Mouse (Mus musculus) intestine, embryonic 16.5 days (tissue): ENCODE data around the gene Thada. TPM values are rescaled to one million over a fixed set of nuclear protein-coding genes. Genes with fewer than 3 reads are reported as not detected.
"Not testable (repeated sequence)": the region's sequence is repeated elsewhere in the genome, so short reads cannot be mapped to it uniquely, and the experiment has no call there.

Experiments used
- ATAC-seq: fragments of 200-750 bp; cut with Nextera tagmentation; 2 replicates; pipeline ENCODE4 v1.8.0; 2017; ENCODE audit warnings: moderate TSS enrichment, moderate library complexity
- H3K27ac ChIP-seq: fragments of 300-500 bp; sonication (generic); 2 replicates; pipeline ENCODE4 v1.5.1; 2014; ENCODE audit warnings: mild to moderate bottlenecking, low read length
- H3K27me3 ChIP-seq: fragments of 300-500 bp; sonication (generic); replicated peaks from 2 replicates; pipeline ENCODE4 v1.6.1; 2014; ENCODE audit warnings: low read length, control low read depth, mixed read lengths; ENCODE audit not compliant: control insufficient read depth, insufficient read depth
- H3K36me3 ChIP-seq: fragments of 300-500 bp; sonication (generic); 2 replicates; pipeline ENCODE4 v1.6.1; 2014; ENCODE audit warnings: low read length, control low read depth; ENCODE audit not compliant: control insufficient read depth, insufficient read depth
- H3K4me1 ChIP-seq: fragments of 300-500 bp; sonication (generic); 2 replicates; pipeline ENCODE4 v1.6.1; 2014; ENCODE audit warnings: low read length, control low read depth, mixed read lengths; ENCODE audit not compliant: control insufficient read depth, insufficient read depth
- H3K4me2 ChIP-seq: fragments of 300-500 bp; sonication (generic); 2 replicates; pipeline ENCODE4 v1.6.1; 2014; ENCODE audit warnings: low read depth, low read length, control low read depth
- H3K4me3 ChIP-seq: fragments of 300-500 bp; sonication (generic); 2 replicates; pipeline ENCODE4 v1.5.1; 2014; ENCODE audit warnings: mild to moderate bottlenecking, low read length
- H3K9ac ChIP-seq: fragments of 300-500 bp; sonication (generic); 2 replicates; pipeline ENCODE4 v1.6.1; 2014; ENCODE audit warnings: low read depth, low read length
- H3K9me3 ChIP-seq: fragments of 300-500 bp; sonication (generic); 2 replicates; pipeline ENCODE4 v1.6.1; 2016; ENCODE audit warnings: low read length, control low read depth; ENCODE audit not compliant: control insufficient read depth
- WGBS: fragments of 180-500 bp; shearing (Covaris S2); extraction: QIAGEN DNeasy Blood & Tissue Kit; methylation state at CpG from one replicate; pipeline ENCODE4 v1.1.7; 2014; 5-methylcytosine and 5-hydroxymethylcytosine counted together
- polyA plus RNA-seq: library from polyadenylated mRNA; unstranded; fragments of >200 nt; fragmentation: Nextera tagmentation; extraction: Ambion mirVana; gene quantifications from 2 replicates; pipeline ENCODE4 v1.2.1, GENCODE M21; 2015

The Thada gene
- polyA plus RNA-seq, 1 experiment from 2014 or later = 5.3 TPM

DNA sequence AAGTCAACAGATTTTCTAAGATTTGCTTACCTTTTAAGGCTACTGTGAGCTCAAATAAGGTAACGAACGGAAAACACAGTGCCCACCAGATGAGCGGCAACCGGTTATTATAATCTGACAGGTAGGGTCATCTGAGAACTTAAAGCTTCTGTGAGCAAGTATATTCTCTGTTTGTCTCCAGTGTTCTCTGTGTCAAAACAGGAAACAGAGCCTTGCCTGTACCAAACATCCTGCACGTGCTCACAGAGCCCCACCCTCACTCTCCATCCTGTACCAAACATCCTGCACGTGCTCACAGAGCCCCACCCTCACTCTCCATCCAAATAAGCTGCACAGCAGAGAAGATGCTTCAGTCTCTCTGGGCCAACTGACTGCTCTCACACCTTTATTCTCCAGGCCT is 152.5 kb downstream of the Thada start:
- 66% methylated on average over 6 of the region's 6 CpGs for WGBS
- no peaks in the 10 kb centered on the region for H3K4me1 ChIP-seq
- H3K27ac ChIP-seq = no peak overlapping the region
- no peak overlapping the region for H3K9ac ChIP-seq
- ATAC-seq = no peak
- no peaks in the 10 kb centered on the region for H3K27me3 ChIP-seq
- H3K4me3 ChIP-seq = no peak overlapping the region
- 0 out of 2 replicates have a peak, but pooled peaks cover 2% of the 10 kb centered on the region for H3K36me3 ChIP-seq
- no peaks in the 10 kb centered on the region for H3K9me3 ChIP-seq
- H3K4me2 ChIP-seq = no peak overlapping the region

DNA sequence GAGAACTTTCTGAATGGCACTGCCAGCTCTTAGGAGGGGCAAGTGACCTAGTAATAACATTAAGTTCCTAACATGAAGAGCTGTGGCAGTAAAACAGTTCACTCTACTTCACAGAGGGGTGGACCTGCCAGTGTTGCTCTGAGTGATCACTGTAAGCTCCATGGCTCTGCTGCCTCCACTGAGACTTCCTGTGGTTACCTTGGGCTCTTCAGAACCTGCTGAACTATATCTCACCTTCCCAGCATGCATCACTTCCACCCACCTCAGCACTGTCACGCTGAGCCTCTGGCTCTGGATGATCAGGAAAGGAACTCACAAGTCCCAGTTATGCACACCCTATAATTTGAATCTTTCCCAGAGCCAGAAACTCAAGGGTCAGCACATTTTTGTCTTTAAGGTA is 159.9 kb downstream of the Thada start:
- Histone ChIP-seq H3K4me3 (no peak overlapping the region), H3K9me3 (no peaks in the 10 kb centered on the region), H3K27ac (no peak overlapping the region), H3K36me3 (0 out of 2 replicates have a peak, but pooled peaks cover 2% of the 10 kb centered on the region), H3K4me2 (no peak overlapping the region), H3K4me1 (no peaks in the 10 kb centered on the region), H3K27me3 (no peaks in the 10 kb centered on the region), H3K9ac (no peak overlapping the region)
- 77% methylated on average over 1 of the region's 1 CpGs for WGBS
- no peak for ATAC-seq

DNA sequence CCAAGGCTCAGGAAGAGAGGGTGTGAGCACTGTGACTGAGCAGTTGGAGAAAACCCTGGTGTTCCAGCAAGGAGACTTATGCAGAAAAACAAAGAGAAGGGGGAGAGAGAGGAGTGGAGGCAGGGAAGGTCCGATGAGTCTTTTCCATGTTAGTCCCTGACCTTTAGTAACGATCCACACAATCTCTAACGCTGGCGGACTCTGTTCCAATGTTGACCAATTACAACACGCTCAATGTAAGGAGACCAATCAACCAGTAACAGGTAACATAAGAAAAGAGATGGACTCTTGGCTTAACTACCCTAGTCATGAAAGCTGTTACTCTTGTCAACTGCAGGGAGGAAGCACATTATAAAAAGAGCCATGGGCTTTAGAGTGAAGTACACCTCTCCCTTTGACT is 160.9 kb downstream of the Thada start:
- Histone ChIP-seq H3K27ac (no peak overlapping the region), H3K4me1 (no peaks in the 10 kb centered on the region), H3K36me3 (0 out of 2 replicates have a peak, but pooled peaks cover 2% of the 10 kb centered on the region), H3K9me3 (no peaks in the 10 kb centered on the region), H3K4me3 (no peak overlapping the region), H3K27me3 (no peaks in the 10 kb centered on the region), H3K4me2 (no peak overlapping the region), H3K9ac (no peak overlapping the region)
- ATAC-seq = no peak
- WGBS = 86% methylated on average over 5 of the region's 5 CpGs

DNA sequence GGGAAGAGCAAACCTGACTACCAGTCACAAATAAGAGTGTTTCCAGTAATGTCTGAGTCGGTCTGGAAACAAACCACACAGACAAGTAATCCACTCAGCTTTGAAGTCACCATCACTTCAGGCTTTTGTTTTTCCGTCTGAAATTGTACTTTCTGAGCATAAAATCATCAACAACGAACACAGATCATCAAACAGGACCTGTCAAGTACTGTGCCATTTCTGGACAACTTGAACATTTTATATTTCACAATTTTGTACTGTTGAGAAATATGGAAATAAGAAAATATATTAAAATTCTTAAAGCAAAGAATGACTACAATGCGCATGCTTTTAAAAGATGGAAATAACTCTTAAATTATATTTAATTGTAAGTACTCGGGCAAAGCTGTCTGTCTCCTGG is 161.9 kb downstream of the Thada start:
- Histone ChIP-seq H3K27ac (no peak overlapping the region), H3K4me1 (no peaks in the 10 kb centered on the region; the same call in 1 of the 2 replicates), H3K4me2 (no peak overlapping the region), H3K4me3 (no peak overlapping the region), H3K27me3 (no peaks in the 10 kb centered on the region), H3K9me3 (no peaks in the 10 kb centered on the region), H3K36me3 (0 out of 2 replicates have a peak, but pooled peaks cover 2% of the 10 kb centered on the region), H3K9ac (no peak overlapping the region)
- WGBS = 80% methylated on average over 5 of the region's 5 CpGs
- ATAC-seq = no peak

DNA sequence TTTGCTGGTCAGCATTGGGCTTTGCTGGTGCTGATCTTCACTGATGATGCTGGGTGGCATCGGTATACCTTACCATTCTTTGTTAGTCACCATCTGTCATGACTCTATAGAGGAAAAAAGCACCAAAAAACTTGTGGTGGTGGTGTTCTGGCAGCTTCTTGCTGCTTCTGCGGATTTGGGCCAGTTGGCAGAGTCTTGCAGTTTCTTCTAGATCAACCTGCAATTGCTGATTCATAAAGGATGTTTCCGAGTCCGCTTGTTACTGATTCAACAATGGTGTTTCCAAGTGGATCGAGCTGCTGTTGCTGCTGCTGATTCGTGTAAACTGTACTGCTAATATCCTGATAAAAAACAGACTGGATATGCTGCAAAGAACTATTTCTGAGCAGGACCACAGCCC is 168.0 kb downstream of the Thada start:
- Histone ChIP-seq H3K27me3 (no peaks in the 10 kb centered on the region), H3K27ac (no peak overlapping the region), H3K9ac (no peak overlapping the region), H3K4me2 (no peak overlapping the region), H3K4me1 (no peaks in the 10 kb centered on the region; the same call in 1 of the 2 replicates), H3K36me3 (no peaks in the 10 kb centered on the region), H3K4me3 (no peak overlapping the region), H3K9me3 (no peaks in the 10 kb centered on the region)
- WGBS = 90% methylated on average over 6 of the region's 6 CpGs
- ATAC-seq = no peak

DNA sequence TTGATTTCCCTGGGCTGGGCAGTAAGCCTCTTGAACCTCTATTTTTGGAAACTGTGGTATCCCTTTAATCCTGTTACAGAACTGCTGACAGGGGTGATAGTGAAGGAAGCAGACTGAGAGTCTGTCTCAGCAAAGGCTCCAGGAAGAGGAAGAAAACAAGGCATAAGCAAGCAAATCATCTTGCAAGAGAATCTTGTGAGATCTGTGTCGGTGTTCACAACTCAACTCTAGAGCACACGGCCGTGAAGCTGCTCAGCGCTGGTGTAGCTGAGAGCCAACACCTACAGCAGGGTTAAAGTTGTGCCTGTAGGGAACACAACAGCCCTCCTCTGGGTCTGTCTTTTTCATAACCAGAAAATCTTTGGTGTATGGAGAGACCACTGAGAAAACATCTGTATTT is 172.8 kb downstream of the Thada start:
- WGBS = 75% methylated on average over 4 of the region's 4 CpGs

DNA sequence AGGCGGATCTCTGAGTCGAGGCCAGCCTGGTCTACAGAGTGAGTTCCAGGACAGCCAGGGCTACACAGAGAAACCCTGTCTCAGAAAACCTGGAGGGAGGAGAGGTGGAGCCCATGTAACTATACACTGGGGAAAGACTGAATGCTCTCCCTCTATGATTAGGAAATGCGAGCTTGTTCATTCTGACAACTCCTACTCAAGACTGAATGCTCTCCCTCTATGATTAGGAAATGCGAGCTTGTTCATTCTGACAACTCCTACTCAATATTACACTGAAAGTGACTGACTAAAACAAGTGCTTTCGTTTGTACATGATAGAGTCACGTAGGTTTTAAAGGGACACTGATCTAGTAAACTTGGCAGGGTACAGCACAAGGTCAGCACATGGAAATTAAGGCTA is 174.8 kb downstream of the Thada start:
- not testable (repeated sequence) for H3K4me1 ChIP-seq, H3K4me3 ChIP-seq, H3K27me3 ChIP-seq, H3K36me3 ChIP-seq, ATAC-seq, H3K4me2 ChIP-seq, H3K9ac ChIP-seq, H3K27ac ChIP-seq, H3K9me3 ChIP-seq
- 90% methylated on average over 6 of the region's 6 CpGs for WGBS

More for the DNA sequence above, 172.8 kb downstream of the Thada start:
- no peak for ATAC-seq
- H3K4me1 ChIP-seq = no peaks in the 10 kb centered on the region
- no peak overlapping the region for H3K9ac ChIP-seq
- no peak overlapping the region for H3K4me2 ChIP-seq
- H3K27me3 ChIP-seq = no peaks in the 10 kb centered on the region
- H3K27ac ChIP-seq = no peak overlapping the region
- H3K4me3 ChIP-seq = no peak overlapping the region
- H3K9me3 ChIP-seq = no peaks in the 10 kb centered on the region
- no peaks in the 10 kb centered on the region for H3K36me3 ChIP-seq

DNA sequence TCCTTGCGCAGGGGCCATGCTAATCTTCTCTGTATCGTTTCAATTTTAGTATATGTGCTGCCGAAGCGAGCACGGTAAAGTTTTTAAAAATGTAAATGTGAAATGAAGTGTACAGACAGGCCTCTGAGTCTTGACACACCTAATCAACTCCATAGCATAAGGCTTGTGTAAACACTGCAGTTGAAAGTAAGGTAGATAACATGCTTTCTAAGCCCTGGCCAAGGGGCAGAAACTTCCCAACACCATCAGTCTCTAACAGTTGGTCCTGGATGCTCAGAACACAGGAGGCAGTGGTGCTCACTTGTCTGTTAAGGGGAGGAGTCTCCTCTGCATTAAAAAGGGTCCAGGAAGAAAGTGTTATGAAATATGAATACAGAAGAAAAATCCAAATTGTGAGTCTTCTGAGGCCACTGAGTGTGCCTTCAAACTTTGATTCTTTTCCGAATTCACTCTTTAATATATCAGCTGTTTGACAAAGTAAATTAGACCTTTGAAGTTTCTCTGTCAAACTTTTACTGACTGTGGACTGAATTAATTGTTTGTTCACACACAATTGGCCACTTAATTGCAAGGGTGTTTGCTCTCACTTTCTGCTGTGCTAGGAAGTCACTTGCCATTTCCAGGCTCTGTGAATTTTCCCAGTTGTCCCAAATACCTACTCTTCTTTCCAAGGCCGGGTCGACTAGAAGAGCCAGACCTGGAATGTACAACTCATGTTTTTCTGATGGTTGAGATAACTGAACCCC is 178.2 kb downstream of the Thada start:
- Histone ChIP-seq H3K27ac (no peak overlapping the region), H3K9ac (no peak overlapping the region), H3K4me2 (no peak overlapping the region), H3K27me3 (no peaks in the 10 kb centered on the region), H3K36me3 (no peaks in the 10 kb centered on the region), H3K9me3 (no peaks in the 10 kb centered on the region), H3K4me1 (no peaks in the 10 kb centered on the region), H3K4me3 (no peak overlapping the region)
- WGBS = 67% methylated on average over 8 of the region's 8 CpGs
- peak; percentile 64 for ATAC-seq

DNA sequence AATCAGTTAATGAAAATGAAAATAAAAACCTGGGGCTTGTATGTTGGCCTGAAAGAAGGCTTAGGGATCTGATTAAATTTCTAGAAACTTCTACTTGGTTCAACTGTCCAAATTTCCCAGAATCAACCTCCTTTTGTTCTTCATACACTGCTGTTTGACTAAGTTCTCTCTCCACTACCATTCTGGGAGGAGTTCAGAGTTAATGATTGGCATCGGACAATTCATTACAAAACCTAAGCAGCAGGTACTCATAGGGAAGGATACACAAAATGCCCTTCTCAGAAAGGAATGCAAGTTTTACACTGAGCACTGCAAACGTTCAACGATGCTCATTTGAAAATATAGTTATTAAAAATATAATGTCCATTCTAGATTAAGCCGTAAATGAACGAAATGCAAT is 179.5 kb downstream of the Thada start:
- no peak overlapping the region for H3K4me2 ChIP-seq
- H3K4me3 ChIP-seq = no peak overlapping the region
- H3K9ac ChIP-seq = no peak overlapping the region
- no peaks in the 10 kb centered on the region for H3K9me3 ChIP-seq
- H3K36me3 ChIP-seq = no peaks in the 10 kb centered on the region
- H3K4me1 ChIP-seq = peaks cover 3% of the 10 kb centered on the region
- H3K27ac ChIP-seq = no peak overlapping the region
- H3K27me3 ChIP-seq = no peaks in the 10 kb centered on the region
- WGBS = 90% methylated on average over 5 of the region's 5 CpGs
- ATAC-seq = no peak
